Mouse (Mus musculus): ENCODE data around the gene Cdk14.

- TF ChIP-seq CTCF (IDR thresholded peaks at IDR 0.05; ENCODE audit: low read depth) (no peak), EP300 (IDR thresholded peaks at IDR 0.05; ENCODE audit: low read depth) (no peak)
These were observed 521.9 kb downstream of the Cdk14 start for GRCm38 (mm10) chr5:4898241-4898640.
